ENCODE assay signal across 13 mouse cellular contexts in the genomic region with DNA sequence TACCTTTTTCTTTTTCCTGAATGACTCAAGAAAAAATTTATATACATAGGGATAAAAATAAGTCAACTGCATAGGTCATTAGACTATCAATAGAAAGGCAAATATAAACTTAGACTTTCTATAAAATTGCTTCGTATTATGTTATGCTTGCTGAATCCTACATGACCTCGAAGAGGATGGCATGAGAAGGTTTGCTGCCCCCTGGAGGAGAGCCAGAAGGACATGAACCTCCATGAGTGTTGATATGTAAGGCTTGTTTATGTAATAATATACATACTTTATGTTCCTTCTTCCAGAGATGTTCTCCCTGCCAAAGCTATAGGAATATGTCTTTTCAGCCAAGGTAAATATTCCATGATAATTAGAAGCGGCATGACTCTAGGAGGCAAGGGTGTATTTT.
DNase-seq lines count a peak whose midpoint lies in the region; ATAC-seq and TF ChIP-seq lines count a peak whose summit lies in the region.
"Had no signal": no experiment of that assay in that cellular context is flagged by ENCODE, and none has a peak within 500 bp of the region (broad histone marks: within the 10 kb centered on the region; RNA-seq: fewer than 3 reads in every experiment).

No protein-coding gene starts in this region.

- no peak overlapping the region for H3K4me2 ChIP-seq in stomach, postnatal 0 days (replicated peaks; ENCODE audit: low read depth)
- H3K4me2 ChIP-seq in forebrain, embryonic 11.5 days (ENCODE audit: low read depth, low read length, severe bottlenecking), result no peak overlapping the region

- no peak for ATAC-seq in stomach, postnatal 0 days (ENCODE audit: low FRiP score, low TSS enrichment)
- no peak for ATAC-seq in forebrain, embryonic 11.5 days (replicated peaks; ENCODE audit: low FRiP score)
- ATAC-seq: activated CD4-positive, CD25-positive, alpha-beta regulatory T cell, adult 4 months; forebrain, embryonic 14.5 days had no signal

- H3K27me3 ChIP-seq in stomach, postnatal 0 days (ENCODE audit: control insufficient read depth, insufficient read depth, low read length), result no peaks in the 10 kb centered on the region
- H3K27me3 ChIP-seq in forebrain, embryonic 11.5 days (ENCODE audit: control insufficient read depth, insufficient read depth, low read length), result no peaks in the 10 kb centered on the region

- TF ChIP-seq CTCF in stomach, postnatal 0 days (IDR thresholded peaks at IDR 0.05; ENCODE audit: low read depth), result peak; percentile 55

- H3K4me1 ChIP-seq in stomach, postnatal 0 days (replicated peaks; ENCODE audit: control insufficient read depth, insufficient read depth), result no peaks in the 10 kb centered on the region
- H3K4me1 ChIP-seq in forebrain, embryonic 11.5 days (replicated peaks; ENCODE audit: control insufficient read depth, insufficient read depth, low read length), result peaks cover 2% of the 10 kb centered on the region; the same call in 1 of the 2 replicates

- H3K36me3 ChIP-seq in stomach, postnatal 0 days (ENCODE audit: control insufficient read depth, insufficient read depth, low read length), result no peaks in the 10 kb centered on the region
- no peaks in the 10 kb centered on the region for H3K36me3 ChIP-seq in forebrain, embryonic 11.5 days (ENCODE audit: control insufficient read depth, insufficient read depth, low read length)

- no peak overlapping the region for H3K4me3 ChIP-seq in stomach, postnatal 0 days (ENCODE audit: low read depth, low read length)
- no peak overlapping the region for H3K4me3 ChIP-seq in forebrain, embryonic 11.5 days (ENCODE audit: low read depth, low read length)

- no peak overlapping the region for H3K27ac ChIP-seq in stomach, postnatal 0 days (replicated peaks)
- no peak overlapping the region for H3K27ac ChIP-seq in forebrain, embryonic 11.5 days (ENCODE audit: low read depth, low read length)
- H3K27ac ChIP-seq: liver, embryonic 14.5 days had no signal

- no peaks in the 10 kb centered on the region for H3K9me3 ChIP-seq in stomach, postnatal 0 days (ENCODE audit: control insufficient read depth, low read length)
- no peaks in the 10 kb centered on the region for H3K9me3 ChIP-seq in forebrain, embryonic 11.5 days (ENCODE audit: control insufficient read depth, low read length)

- 68% methylated on average over 3 of the region's 3 CpGs for WGBS in stomach, postnatal 0 days
- WGBS in forebrain, embryonic 11.5 days, result 86% methylated on average over 3 of the region's 3 CpGs

- DNase-seq in adrenal gland, postnatal 10 days, result peak; percentile 7
- DNase-seq in adrenal gland, adult (ENCODE audit: inconsistent age in 2 of 2, low spot score in 1 of 2), result no peak
- DNase-seq in kidney, adult 9 months, result peak; percentile 7
- DNase-seq in kidney, adult 18-20 months, result no peak
- peak; percentile 3 for DNase-seq in thymus, postnatal 14 days
- DNase-seq in thymus, adult 18-20 months, result no peak
- no peak for DNase-seq in stomach, postnatal 0 days (ENCODE audit: low spot score)
- no peak for DNase-seq in forebrain, embryonic 11.5 days (ENCODE audit: low spot score)
- DNase-seq: gastrocnemius, postnatal 36 days; lung, postnatal 4 days had no signal

- no peak overlapping the region for H3K9ac ChIP-seq in stomach, postnatal 0 days (ENCODE audit: low read length)
- H3K9ac ChIP-seq in forebrain, embryonic 11.5 days (ENCODE audit: low read length), result no peak overlapping the region
- H3K9ac ChIP-seq: liver, embryonic 14.5 days had no signal

- no peak for TF ChIP-seq EP300 in stomach, postnatal 0 days (optimal IDR thresholded peaks at IDR 0.05)

Comparison
In these comparisons a context has a peak if more than half of its experiments do, and no peak if none do; other contexts are left out.
1. DNase-seq: peak in adrenal gland, postnatal 10 days (single experiment), kidney, adult 9 months (single experiment) and thymus, postnatal 14 days (single experiment); none in adrenal gland, adult (0 of 2), kidney, adult 18-20 months (single experiment), thymus, adult 18-20 months (0 of 2), stomach, postnatal 0 days (single experiment) and forebrain, embryonic 11.5 days (single experiment).